Mouse (Mus musculus) left cerebral cortex, adult 8-10 months (tissue): ENCODE measurements around the gene Dsn1. TPM values are rescaled to one million over a fixed set of nuclear protein-coding genes. Genes with fewer than 3 reads are reported as not detected.

ENCODE experiments used
- DNase-seq, 2 experiments: peaks; one replicate each; pipeline ENCODE4 v3.0.0; 2022; ENCODE audit warnings: low spot score in 2 of 2
- total RNA-seq, 4 experiments: library from RNA; stranded (reverse); gene quantifications; 2 replicates each; pipeline ENCODE4 v1.2.4; 2022

The Dsn1 gene
- total RNA-seq, 4 experiments from 2014 or later, result 5.7 to 8.4 (median 7.2) TPM

GRCm38 (mm10) chr2:156973316-156974100 is 33.4 kb downstream of the Dsn1 start:
- peak; percentile 29 to 92 for DNase-seq

DNA sequence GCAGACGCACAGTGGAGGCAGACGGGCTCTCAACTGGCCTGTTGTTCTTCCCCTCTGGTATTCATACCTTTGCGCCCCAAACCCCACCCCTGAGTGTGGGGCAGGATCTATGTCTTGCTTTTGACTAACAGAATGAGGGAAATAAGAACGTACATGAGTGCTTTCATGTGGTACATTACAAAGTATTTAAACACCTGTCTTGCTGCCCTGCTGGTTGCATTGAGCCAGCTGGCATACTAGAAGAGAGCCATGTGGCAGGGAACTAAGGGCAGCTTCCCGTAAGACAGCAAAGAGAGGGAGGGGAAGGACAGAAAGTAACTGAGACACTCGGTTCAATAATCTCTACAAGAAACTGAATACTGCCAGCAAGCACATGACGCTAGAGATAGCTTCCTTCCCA is 36.7 kb downstream of the Dsn1 start:
- DNase-seq, result no peak

DNA sequence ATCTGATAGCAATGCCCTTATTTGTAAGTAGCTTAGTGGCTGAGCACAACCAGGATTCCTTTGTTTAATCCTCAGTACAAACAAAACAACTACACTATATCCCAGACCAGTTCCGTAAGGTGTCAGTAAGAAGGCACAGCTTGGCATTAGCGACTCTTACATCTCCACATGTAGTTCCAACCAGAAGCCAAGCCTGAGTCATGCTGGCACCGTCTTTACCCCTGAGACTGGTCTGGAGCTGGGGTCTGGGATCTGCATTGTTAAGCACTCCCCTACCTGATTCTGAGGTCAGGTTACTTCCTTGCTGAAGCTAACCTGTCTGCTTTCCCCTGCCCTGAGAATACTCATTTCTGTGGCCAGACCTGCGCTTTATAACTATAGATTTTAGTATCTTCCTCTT is 38.5 kb downstream of the Dsn1 start:
- no peak for DNase-seq

DNA sequence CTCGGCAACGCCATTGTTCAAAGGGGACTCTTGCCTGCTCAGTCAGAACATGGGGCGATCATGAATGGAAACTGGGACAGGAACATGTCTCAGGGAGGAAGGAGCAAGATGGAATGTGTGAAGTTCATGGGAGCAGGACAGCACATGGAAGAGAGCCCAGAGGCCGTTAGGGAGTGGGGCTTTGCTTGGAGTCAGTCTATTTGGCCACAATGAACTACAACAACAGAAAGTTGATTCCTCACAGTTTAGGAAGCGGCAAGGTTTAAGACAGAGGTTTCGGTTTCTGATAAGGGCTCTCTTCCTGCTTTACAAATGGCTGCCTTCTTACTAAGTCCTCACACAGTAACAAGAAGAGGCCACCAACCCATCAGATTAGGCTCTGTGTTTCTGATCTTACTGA is 39.6 kb downstream of the Dsn1 start:
- no peak for DNase-seq

DNA sequence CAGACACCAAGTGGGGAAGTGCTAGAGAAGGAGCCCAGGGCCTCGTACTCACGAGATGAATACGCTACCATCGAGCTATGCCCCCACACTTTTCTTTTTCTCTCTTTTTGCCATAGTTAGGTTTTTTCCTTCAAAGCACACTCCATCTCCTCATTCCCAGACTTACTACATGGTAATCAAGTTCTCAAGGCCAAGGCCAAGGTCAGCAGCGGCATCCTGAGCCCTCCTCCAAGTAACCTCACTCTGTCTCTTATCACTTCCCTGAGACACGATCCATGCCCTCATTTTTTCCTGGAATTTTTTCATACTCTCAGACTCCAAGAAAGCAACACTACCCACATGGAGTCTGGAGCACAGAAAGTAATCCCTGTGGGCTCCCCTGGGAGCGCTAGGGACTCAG is 43.1 kb downstream of the Dsn1 start:
- DNase-seq, result no peak

- DNase-seq, result no peak
Measured at GRCm38 (mm10) chr2:156958496-156959252, 48.3 kb downstream of the Dsn1 start.

DNA sequence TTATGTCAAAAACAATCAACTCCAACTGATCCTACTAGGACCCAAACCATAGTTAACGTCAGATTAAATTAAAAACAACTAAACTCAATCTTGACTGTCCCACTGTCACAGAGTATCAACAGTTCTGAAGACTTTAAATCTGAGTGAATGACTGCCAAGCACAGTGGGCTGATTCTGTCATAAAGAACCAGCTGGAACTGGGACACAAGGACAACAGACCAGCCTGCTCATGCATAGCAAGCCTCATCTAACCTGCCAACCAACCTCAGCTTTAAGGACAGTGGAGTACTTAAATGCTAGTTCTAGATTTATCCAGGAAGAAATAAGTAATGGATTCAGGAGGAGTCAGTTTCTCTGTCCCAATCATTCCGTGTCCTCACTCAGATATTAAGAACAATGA is 49.9 kb downstream of the Dsn1 start:
- no peak for DNase-seq

DNA sequence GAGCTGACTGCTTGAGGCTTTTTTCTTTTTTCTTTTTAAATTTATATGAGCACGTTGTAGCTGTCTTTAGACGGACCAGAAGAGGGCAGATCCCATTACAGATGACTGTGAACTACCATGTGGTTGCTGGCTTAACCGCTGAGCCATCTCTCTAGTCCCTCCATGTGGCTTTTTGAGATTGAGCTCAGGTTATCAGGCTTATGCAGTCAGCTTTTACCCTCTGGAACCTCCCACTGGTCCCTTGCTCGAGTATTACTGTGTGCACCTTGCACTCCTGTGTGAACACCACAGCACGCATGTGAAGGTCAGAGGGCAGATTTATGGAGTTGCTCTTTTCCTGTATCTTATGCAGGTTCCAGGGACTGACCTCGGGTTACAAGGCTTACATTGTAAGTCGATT is 50.6 kb downstream of the Dsn1 start:
- no peak for DNase-seq

GRCm38 (mm10) chr2:156954463-156954862 is 52.5 kb downstream of the Dsn1 start:
- DNase-seq, result no peak

DNA sequence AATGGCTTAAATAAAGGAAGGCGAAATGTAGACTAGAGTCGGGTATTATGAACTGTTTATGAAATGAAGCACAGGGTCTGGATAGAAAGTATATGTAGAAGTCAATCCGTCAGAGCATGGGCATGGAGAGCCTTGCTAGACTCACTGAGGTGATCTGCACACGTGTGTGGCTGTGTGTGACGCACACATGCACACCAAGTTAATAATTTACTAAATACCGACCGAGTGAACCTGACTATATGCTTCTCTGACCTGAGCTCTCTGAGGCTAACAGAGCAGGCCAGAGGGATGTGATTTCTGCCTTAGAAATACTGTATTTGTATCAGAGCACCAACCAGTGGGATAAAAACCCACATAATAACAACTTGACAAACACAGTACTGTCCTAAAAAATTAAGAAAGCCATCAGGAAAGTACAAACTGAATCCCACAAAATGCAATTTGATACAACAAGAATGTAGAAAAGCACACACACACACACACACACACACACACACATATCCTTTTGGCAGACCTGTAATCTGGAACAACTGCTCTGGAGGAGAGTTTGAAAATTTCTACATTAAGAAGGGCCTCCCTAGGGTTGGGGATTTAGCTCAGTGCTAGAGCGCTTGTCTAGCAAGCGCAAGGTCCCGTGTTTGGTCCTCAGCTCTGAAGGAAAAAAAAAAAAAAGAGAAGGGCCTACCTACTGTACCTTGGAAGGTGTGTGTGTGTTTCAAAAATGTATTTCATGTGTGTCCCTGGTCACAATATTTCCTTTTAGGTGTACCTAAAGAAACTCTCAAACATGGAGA is 55.5 kb downstream of the Dsn1 start:
- no peak for DNase-seq

DNA sequence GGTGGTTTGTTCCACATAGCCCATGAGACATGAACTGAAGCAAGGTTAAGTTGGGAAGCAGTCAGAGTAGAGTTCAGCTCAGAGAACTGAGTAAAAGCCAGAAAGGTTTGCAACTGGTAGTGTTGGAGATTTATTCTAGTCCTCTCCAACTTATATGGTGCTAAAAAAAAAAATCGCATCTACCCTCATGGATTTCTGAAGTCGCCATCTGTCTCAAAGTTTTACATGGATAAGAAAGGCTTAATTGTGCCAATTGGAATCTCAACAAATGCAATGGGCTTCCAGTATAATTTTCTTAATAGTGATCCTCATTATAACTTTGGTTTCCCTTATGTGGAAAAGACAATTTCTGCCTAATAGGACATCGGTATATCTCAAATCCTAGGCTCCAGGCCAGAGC is 56.1 kb downstream of the Dsn1 start:
- DNase-seq, result no peak

Other genes starting within 250 kb of the Dsn1 start
- gene Myl9, start 231.7 kb downstream of the Dsn1 start, total RNA-seq, result 10 to 100 TPM; 13.8 to 20.5 (median 16.5) TPM
- gene Tgif2, start 167.1 kb downstream of the Dsn1 start, total RNA-seq, result 1 to 10 TPM in 2 of 4 experiments, under 1 TPM in 2; 0.55 to 1.1 (median 0.84) TPM
- gene 4930518I15Rik, start 149.2 kb downstream of the Dsn1 start, total RNA-seq, result 1 to 10 TPM; 2.4 to 3.6 (median 2.8) TPM
- 10 to 100 TPM; 75.3 to 83.0 (median 79.6) TPM for gene Rab5if, start 144.0 kb downstream of the Dsn1 start, total RNA-seq
- gene Sla2, start 120.0 kb downstream of the Dsn1 start, total RNA-seq, result under 1 TPM; 0.26 to 0.68 (median 0.30) TPM
- 100 to 1,000 TPM; 434 to 522 (median 478) TPM for gene Ndrg3, start 15.1 kb downstream of the Dsn1 start, total RNA-seq
- 10 to 100 TPM; 19.4 to 25.6 (median 22.0) TPM for gene Soga1, start 72.1 kb upstream of the Dsn1 start, total RNA-seq
- not detected for gene Tldc2, start 79.9 kb upstream of the Dsn1 start, total RNA-seq
- gene Samhd1, start 128.1 kb upstream of the Dsn1 start, total RNA-seq, result 10 to 100 TPM; 12.8 to 17.0 (median 14.9) TPM
- gene Rbl1, start 197.4 kb upstream of the Dsn1 start, total RNA-seq, result 1 to 10 TPM; 1.5 to 2.2 (median 1.9) TPM